Mouse (Mus musculus) heart, postnatal 36 days (tissue): ENCODE results near the gene Cd3eap. TPM values are rescaled to one million over a fixed set of nuclear protein-coding genes. Genes with fewer than 3 reads are reported as not detected.

Source experiments
- DNase-seq, 2 experiments: peaks; one replicate each; pipeline ENCODE4 v3.0.0; 2021 to 2022
- intact Hi-C: fragments of 180-260 bp; cut with DNase I; formaldehyde crosslinking; loops from one replicate; pipeline ENCODE4 v1.15.1; 2025
- total RNA-seq, 2 experiments: library from RNA; stranded (reverse); gene quantifications; 2 replicates each; pipeline ENCODE4 v1.2.3; 2021

The Cd3eap gene
- total RNA-seq, 2 experiments from 2014 or later: 10.4 to 11.2 TPM

DNA sequence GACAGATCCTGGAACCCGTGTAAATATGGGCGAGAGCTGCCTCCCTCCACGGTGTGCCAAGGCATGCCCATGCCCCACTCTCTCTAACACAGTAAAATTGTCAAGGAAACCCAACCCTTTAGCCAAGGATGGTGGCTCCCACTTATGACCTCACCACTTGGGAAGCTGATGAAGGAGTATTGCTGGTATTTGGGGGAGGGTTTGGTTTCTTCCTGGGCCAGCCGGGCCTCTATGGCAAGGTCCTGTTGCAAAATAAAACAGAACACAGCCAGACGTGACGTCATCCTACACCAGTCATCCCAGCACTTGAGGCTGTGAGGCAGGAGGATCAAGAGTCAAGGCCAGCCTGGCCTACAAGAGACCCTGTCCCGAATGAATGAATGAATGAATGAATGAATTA, 20.7 kb downstream of the Cd3eap start:
- intact Hi-C loops: no loop called here

DNA sequence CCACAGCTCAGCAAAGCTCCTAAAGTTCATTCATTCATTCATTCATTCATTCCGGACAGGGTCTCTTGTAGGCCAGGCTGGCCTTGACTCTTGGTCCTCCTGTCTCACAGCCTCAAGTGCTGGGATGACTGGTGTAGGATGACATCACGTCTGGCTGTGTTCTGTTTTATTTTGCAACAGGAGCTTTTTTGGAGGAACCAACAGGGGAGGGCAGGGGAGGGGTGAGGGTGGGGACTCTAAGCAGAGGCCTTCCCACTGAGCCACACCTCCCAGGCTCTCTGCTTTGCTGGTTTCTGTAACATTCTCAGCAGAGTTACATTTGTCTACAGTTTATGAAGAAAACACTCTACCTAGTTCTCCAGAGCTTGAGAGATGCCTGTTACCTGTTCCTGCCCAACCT, 21.2 kb downstream of the Cd3eap start:
- intact Hi-C loops: no loop called here
- no peak for DNase-seq

More for the DNA sequence above, 20.7 kb downstream of the Cd3eap start:
- DNase-seq: no peak

DNA sequence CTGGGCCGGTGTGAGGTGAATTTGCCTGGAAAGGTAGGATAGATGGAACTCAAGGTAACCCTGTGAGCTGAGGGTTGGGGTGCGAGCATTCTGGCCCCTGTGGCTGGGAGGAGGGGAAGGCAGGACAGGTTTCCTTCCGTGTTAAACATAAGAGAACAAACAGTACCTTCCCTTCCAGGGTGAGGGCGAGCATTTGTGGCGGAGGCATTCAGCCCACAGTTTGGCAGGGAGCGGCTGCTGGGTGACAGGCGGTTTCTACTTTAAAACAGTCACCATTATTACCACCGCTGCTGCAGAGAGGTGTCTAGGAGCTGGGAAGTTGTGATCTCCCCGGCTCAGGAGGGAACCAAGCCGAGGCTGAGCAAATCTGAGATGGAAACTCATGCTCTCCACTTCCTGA, 22.2 kb downstream of the Cd3eap start:
- intact Hi-C loops: no loop called here
- DNase-seq: no peak

DNA sequence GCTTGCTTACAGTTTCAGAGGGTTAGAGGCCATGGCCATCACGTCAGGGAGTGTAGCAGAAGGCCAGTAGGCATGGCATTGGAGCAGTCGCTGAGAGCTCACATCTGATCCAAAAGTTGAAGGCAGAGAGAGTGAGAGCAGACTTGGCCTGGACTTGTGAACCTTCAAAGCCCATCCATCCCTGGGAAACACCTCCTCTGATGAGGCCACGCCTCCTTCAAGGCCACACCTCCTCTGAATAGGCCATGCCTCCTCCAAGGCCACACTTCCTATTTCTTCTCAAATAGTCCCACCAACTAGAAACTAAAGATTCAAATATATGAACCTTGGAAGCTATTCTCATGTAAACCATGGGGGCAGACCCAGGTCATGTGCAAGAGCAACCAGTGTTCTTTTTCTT, 23.7 kb downstream of the Cd3eap start:
- intact Hi-C loops: no loop called here

DNA sequence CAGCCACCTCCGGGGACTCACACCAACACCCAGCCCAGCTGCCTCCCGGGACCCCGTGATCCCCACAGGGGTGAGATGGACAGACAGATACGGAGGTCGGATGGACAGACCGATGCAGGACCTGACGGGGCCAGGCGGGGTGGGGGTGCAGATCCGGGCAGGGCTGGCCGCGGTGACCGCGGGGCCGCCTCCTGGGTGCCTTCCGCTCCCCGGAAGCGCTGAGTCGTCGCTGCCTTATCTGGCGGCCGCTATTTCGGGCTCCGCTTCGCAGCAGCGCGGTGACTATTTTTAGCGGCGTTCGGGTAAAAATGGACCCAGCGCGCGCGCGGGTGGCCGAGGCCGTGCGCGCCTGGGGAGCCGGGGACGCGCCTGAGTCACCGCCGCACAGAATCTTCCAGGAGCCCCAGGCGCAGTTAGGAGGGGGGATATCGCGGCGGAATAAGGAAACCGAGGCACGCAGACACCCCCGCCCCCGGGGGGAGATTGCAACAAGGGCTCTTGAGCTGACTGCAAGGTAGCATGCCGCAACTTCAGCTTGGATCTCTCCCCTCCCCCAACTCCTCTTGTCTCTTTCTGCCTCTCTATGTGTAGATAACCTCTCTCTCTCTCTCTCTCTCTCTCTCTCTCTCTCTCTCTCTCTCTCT, 26.5 kb downstream of the Cd3eap start:
- intact Hi-C loops: loop anchor here (1.0 kb wide), 1 partner anchor 24 kb away; no protein-coding TSS in a partner anchor
- DNase-seq: peak; percentile 79 to 85

More for the DNA sequence above, 23.7 kb downstream of the Cd3eap start:
- DNase-seq: no peak

DNA sequence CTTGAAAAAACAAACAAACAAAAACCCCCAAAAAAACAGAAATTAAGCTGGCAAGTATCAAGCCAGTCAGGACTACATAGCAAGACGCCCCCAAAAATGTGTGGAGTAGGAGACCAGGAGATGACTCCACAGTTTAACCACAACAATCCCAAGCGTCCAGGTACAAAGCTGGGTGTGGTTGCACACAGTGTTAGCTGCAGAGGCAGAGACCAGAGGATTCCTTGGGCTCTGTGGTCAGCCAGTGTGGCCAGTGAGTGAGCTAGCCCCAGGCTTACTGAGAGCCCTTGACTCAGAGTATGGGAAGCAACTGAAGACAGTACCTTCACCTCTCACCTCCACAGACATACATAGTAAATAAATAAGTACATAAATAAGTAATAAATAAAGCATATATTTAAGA, 27.4 kb downstream of the Cd3eap start:
- no peak for DNase-seq
- intact Hi-C loops: loop anchor here (1.0 kb wide), 1 partner anchor 23 kb away; no protein-coding TSS in a partner anchor

DNA sequence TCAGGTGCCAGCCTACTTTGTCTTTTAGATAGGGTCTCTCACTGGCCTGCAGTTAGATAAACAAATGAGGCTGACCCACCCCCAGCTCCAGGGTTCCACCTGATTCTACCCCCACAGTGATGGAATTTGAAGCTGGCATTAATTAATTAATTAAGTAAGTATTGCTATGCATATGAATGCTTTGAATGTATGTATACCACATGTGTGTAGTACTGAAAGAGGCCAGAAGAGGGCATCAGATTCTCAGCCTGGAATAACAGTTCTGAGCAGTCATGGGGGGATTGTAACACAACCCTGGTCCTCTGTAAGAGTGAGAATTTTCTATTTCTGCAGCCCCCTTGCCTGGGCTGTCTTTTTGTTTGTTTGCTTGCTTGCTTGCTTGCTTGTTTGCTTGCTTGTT, 30.9 kb downstream of the Cd3eap start:
- no peak for DNase-seq

DNA sequence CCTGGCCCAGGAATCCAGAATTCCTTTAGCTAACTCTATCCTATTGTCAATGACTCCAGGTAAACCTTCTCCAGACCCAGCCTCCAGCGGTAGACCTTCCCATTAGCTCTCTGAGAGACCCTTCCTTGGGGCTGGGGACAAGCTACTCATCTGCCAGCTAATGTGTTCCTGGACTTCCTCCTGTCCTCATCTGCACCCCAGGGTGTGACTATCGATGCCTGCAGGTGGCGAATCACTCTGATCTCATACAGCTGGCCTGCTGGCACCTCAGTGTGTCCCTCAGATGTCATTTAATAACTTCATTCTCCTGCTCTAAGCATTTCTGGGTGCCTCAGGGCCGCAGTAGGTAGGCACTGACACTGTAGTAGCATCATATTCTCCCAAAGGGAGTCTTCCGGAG, 31.5 kb downstream of the Cd3eap start:
- intact Hi-C loops: no loop called here
- DNase-seq: no peak

More for the DNA sequence above, 30.9 kb downstream of the Cd3eap start:
- intact Hi-C loops: no loop called here

DNA sequence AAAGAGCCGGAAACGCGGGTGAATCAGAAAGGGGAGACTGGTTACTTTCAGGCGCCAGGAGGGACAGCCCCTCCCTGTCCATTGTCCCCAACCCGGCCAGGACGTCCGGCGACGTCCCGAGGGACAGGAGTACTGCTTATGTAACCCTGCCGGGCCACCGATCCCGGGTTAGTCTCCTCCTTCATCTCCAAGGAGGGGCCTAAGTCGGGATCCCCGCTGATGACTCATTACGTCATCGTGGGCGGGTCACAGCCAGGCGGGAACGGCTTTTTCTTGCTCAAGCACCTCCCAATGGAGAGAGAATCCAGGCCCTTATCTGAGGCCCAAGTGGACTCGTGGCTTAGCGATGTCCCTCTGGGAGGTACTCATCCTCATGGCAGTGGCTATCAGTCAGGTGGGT, 32.2 kb downstream of the Cd3eap start:
- peak; percentile 88 to 89 for DNase-seq
- intact Hi-C loops: no loop called here

DNA sequence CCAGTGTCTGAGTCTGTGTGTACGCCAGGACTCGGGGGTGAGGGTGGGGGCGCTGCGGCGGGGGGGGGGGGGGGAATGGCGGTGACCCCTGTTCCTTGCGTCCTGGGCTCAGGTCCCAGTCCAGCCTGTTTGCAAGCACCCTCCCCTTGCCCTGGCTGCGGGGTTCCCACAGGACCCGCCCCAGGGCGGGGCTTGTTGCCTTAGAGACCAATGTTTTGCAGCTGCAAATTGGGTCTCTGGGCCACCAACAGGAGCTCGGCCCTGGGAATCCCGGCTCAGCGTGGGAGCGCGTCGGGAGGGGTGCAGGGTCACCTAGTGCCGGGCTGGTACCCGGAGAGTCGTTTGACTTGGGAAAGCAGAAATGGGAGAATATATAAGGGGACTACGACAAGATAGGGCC, 32.9 kb downstream of the Cd3eap start:
- intact Hi-C loops: no loop called here
- DNase-seq: peak; percentile 91 to 93

DNA sequence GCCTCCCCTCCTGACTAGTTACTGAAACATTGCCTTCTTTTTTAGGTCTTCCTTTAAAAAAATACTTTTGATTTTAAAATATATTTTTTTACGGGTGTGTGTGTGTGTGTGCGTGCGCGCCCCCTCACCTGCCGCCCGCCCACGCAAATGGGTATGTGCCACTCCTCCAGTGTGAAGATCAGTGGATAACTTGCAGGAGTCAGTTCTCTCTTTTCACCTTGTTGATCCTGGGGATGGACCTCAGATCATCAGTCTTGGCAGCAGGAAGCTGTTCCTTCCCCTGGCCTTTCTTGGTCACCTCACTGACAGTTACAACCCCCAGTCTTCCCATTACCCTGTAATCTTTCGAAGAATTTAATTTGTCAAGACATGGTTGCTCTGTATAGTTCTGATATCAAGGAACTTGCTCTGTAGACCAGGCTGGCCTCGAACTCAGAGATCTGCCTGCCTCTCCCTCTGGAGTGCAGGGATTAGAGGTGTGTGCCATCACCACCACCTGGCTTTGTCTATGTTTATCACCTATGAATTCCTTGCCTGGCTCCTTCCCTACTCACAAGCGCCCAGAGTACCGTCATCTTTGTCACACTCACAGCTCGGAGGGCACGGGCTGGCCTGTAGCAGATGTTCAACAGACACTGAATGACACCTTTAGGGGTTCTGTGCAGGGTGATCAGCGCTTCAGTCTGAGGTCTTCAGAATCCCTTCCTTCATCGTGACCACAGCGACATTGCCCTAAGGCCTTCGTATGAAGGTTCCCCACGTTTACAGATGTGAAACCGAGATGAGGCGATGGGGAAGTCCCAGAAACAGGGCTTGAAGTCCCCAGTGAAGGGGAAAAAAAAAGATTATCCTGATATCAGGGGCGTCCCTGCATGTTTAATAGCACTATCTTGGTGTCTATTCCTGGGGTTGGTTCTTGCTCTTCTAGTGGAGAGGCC, 33.8 kb downstream of the Cd3eap start:
- intact Hi-C loops: no loop called here
- DNase-seq: no peak

DNA sequence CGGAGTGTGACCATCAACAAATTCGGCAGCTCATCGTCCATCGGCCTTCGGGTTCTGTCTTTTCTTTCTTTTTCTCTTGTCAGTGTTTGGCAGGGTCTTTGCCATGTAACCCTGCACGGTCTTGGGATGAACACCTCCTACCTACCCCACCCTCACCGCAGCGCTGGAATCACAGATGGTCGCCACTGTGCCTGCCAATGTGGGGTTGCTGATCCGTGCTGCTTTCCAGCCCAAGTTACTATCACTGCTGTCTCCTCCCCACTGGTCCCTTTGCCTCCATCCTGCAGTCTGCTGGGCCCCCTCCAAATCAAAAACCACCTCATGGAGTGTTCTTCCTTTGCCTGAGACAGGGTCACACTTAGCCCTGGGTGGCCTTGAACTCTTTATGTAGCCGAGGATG, 35.1 kb downstream of the Cd3eap start:
- intact Hi-C loops: no loop called here
- DNase-seq: no peak

DNA sequence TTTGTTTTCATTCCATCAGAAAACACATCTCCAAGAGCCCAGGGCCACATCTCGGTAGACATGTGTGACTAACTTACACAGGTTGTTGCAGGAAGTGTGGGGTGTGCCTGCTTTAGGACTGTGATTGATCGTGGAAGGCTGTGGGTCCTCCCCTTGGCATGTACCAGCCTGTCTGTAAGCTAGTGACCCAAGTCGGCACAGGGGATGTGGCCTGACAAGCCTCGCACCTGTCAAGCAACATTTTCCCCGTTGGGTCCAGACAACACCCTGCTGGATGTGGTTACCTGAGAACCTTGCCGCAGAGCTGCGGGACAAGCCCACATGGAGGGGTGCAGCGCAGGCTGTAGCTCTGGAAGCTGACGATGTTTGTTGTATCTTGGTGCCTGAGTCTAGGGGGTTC, 36.8 kb downstream of the Cd3eap start:
- DNase-seq: no peak
- intact Hi-C loops: no loop called here

DNA sequence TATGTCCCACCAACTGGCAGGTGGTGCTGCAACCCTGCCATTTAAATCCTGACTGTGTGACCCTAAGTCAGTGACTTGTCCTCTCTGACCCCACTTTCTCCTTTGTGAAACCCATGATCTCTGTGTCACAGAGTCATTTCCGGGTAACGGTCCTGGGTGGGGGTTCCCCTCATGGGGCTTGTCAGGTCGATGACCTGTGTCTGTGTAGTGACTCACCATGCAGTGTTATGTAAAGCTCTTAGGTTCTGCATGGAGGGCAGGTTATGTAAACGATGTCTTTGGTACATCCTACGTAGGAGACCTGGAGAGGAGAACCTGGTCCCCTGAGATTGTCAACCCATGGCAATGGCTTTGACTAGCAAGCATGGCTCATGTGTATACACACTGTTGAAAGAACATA, 37.8 kb downstream of the Cd3eap start:
- intact Hi-C loops: no loop called here
- no peak for DNase-seq

DNA sequence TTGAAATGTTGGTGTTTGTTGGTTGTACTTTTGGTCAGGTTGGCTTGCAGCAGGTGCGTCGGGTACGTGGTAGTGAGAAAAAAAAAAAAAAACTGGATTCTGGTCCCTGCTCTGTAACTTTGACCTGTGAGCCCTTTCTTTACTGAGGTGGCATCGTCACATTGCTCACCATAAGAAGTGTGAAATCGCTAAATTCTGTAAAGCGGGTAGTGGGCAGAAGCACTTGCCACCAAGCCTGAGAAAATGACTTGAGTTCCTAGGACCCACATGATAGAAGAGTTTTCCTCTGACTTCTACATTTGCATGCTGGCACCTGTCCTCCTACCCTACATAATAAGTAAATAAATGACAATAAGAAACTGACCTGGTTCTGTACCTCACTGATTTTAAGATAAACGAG, 38.6 kb downstream of the Cd3eap start:
- no peak for DNase-seq
- intact Hi-C loops: no loop called here

DNA sequence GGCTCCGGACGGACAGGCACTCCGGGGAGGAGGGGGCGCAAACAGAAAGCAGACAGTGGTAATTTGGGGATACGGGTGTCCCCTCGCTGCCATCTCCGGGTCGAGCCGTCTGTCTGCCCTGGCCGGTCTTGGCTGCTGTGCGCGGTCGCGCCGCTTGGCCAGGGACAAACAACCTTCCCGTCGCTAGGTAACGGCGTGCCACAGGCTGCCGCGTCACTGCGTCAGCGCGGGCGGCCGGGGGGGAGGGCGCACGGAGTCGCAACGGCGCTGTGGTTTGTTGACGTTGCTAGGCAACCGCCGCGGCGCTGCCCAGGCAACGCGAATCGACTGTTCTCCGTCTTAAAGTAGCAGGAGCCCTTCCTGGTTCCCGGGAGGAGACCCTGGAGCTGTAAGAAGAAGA, 39.4 kb downstream of the Cd3eap start:
- peak; percentile 96 to 97 for DNase-seq
- intact Hi-C loops: no loop called here

DNA sequence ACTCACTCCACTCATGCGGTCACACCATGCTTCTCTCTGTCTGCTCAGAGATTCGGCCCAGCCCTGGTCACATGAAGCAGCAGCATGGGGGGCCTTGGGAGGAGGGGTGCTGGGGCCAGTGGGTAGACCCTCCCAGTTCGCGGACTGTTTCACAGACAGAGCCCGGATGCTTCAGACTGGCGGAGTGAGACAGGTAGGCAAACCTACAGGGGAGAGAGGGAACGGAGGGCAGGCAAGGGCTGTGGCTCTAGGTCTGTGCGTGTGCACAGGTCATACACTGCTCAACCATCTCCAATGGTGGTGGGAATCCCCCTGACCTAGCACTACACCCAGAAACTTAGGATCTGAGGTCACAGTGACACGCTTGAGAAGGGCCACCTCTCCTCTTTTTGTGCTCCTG, 39.8 kb downstream of the Cd3eap start:
- no peak for DNase-seq

DNA sequence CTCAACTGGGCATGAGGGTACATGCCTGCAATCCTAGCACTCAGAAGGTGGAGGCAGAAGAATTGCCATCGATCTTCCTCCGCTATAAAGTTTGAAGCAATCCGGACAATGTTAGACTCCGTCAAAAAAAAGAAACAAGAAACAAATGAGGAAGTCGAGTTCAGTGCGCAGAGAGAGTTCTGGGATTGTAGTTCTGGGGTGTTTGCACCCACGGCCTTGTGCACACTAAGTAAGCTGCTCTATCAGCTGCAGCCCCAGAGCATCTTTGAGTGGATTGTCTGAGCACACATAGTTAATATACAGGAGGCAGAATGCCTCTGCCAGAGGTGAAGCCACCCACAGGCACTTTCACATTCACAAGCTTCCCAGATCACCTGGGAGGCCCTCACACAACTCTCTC, 40.6 kb downstream of the Cd3eap start:
- intact Hi-C loops: no loop called here
- no peak for DNase-seq

More for the DNA sequence above, 39.8 kb downstream of the Cd3eap start:
- intact Hi-C loops: no loop called here

DNA sequence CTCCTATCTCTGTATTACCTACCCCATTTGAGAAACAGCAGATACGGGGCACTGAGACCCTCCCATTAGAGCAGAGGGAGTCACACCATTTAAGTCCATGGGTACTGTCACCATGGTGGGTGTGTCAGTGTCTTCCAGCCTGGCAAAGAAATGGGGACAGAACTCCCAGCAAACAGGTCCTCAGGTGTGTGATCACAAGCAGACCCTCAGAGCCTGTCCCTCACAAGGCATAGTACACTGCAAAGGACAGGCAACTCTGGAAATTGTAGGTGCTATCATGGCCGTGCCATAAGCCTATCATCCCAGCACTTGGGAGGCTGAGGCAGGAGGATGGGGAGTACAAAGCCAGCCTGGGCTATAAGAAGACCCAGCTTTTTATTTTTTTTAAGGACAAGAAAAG, 41.1 kb downstream of the Cd3eap start:
- intact Hi-C loops: no loop called here

DNA sequence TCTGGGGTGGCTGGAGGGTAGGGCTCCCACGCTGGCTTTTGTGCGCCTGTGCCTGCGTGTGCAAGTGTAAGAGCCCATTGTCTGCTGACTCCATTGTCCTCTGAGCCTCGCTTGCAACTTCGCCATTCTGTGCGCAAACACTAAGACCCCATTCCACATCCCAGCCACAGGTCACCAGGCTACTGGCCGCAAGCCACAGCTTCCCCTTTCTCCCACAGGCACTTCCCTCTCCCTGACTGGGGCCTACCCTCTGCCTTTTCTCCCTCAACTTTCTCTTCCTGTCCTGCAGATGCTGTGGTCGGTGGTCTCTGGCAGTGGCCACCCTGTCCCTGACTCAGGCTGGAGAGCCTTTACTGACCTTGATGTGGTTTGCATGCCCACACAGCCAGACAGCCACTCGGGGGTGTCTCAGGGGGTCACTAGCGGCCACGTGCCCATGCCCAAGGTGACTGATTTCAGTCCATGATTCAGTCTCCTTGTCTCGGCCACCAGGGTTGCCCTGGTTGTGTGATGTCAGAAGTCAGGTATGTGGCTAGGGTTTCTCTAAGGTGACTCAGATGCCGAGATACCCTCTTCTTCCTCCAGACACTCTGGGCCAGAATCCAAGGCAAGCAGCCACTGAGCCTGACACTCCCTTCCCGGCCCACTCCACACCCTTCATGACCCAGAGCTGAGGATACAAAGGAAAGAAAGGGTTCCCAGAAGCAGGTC, 42.7 kb downstream of the Cd3eap start:
- intact Hi-C loops: no loop called here
- DNase-seq: peak in 1 of 2 experiments; percentile 57

More for the DNA sequence above, 41.1 kb downstream of the Cd3eap start:
- DNase-seq: no peak

DNA sequence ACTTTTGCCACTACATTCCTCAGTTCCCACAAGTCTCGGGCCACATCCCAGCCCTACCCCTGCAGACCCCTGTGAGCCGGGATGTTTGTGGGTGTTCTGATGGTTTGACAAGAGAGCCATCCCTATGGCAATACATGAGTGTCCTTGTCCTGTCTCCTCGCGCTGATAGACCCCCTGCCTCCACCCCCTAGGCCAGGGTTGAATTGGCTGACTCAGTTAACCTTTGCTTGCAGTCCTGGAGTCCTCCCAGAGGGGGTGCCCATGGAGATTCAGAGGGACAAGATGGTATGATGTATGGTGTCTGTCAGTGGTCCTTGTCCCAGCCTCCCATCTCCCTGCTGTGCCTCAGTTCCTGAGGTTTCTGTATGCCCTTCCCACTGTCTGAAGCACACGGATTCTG, 45.2 kb downstream of the Cd3eap start:
- no peak for DNase-seq
- intact Hi-C loops: no loop called here
